23 mouse cellular contexts compared by ENCODE assay signal in the genomic region with DNA sequence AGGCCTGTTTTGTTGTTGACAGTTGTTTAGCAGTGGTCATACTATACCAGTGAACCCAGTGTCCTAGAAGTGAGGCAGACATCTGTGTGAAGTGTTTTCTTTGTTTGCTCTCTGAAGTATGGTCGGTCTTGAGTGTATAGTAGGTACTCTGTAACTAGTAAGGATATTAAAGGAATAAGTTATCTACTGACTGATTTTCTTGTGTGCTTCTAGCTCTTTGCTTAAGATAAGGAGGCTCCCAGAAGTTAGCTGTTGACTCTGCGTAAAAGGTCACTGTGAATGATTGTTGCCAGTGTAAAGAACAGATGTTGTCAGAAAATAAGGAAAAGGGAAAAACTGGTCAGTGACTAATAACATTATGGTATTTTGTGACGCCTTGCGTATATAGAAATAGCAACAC. TPM values are rescaled to one million over a fixed set of nuclear protein-coding genes. Genes with fewer than 3 reads are reported as not detected.
"Had no signal": no experiment of that assay in that cellular context is flagged by ENCODE, and none has a peak within 500 bp of the region (broad histone marks: within the 10 kb centered on the region; RNA-seq: fewer than 3 reads in every experiment).

No protein-coding gene starts in this region.

- H3K9me3 ChIP-seq: limb, embryonic 10.5 days; limb, embryonic 13.5 days; liver, embryonic 13.5 days; midbrain, embryonic 12.5 days; midbrain, embryonic 15.5 days; neural tube, embryonic 12.5 days; neural tube, embryonic 15.5 days had no signal

- DNase-seq: kidney, adult 18-20 months; kidney, adult 9 months; kidney, postnatal 25 days; layer of hippocampus, adult 9-11 months; liver; liver, embryonic 13.5 days; lung, embryonic 14.5 days; right cerebral cortex, adult 18-20 months; right cerebral cortex, postnatal 25 days; thymus, postnatal 25 days had no signal

- ATAC-seq: lung, postnatal 0 days; midbrain, embryonic 15.5 days had no signal

- H3K27me3 ChIP-seq: limb, embryonic 13.5 days; liver, embryonic 13.5 days; midbrain, embryonic 12.5 days; midbrain, embryonic 15.5 days; neural tube, embryonic 12.5 days; neural tube, embryonic 15.5 days had no signal

- H3K36me3 ChIP-seq: limb, embryonic 10.5 days; limb, embryonic 13.5 days; liver, embryonic 13.5 days; midbrain, embryonic 12.5 days; midbrain, embryonic 15.5 days; neural tube, embryonic 12.5 days; neural tube, embryonic 15.5 days had no signal

- H3K4me2 ChIP-seq: limb, embryonic 13.5 days; liver, embryonic 13.5 days; lung, embryonic 14.5 days; midbrain, embryonic 12.5 days; midbrain, embryonic 15.5 days; neural tube, embryonic 12.5 days; neural tube, embryonic 15.5 days had no signal

- H3K4me3 ChIP-seq: layer of hippocampus, adult 2 months; limb, embryonic 10.5 days; limb, embryonic 13.5 days; liver, embryonic 13.5 days; midbrain, embryonic 12.5 days; midbrain, embryonic 15.5 days; neural tube, embryonic 12.5 days; neural tube, embryonic 15.5 days had no signal

- H3K9ac ChIP-seq: limb, embryonic 13.5 days; liver, embryonic 13.5 days; lung, embryonic 14.5 days; midbrain, embryonic 12.5 days; midbrain, embryonic 15.5 days; neural tube, embryonic 12.5 days; neural tube, embryonic 15.5 days had no signal

- H3K27ac ChIP-seq: layer of hippocampus, adult 2 months; limb, embryonic 10.5 days; limb, embryonic 13.5 days; liver, embryonic 13.5 days; macrophage; midbrain, embryonic 12.5 days; midbrain, embryonic 15.5 days; neural tube, embryonic 12.5 days; neural tube, embryonic 15.5 days had no signal

- H3K4me1 ChIP-seq: neural tube, embryonic 12.5 days had no signal

RNA-seq across cellular contexts. Expression of gene Gpr18, which starts 51.5 kb away (rescaled TPM):
- total RNA-seq: layer of hippocampus, adult 2 months; layer of hippocampus, postnatal 25 days; left cerebral cortex, adult 18-20 months; left cerebral cortex, postnatal 25 days had no signal
- polyA plus RNA-seq: kidney, embryonic 16.5 days; liver, embryonic 13.5 days; neural tube, embryonic 15.5 days had no signal
